Mouse (Mus musculus): ENCODE data around the gene Ube2cbp.

Gene Ube2cbp

GRCm38 (mm10) chr9:86423331-86423730, 41.4 kb downstream of the Ube2cbp start:
- DNase-seq, result no peak

GRCm38 (mm10) chr9:86419366-86419765, 45.4 kb downstream of the Ube2cbp start:
- DNase-seq, result no peak

GRCm38 (mm10) chr9:86417971-86418370, 46.8 kb downstream of the Ube2cbp start:
- no peak for DNase-seq

- DNase-seq, result peak; percentile 18 to 57
These were observed 69.0 kb downstream of the Ube2cbp start for GRCm38 (mm10) chr9:86395785-86396184.

GRCm38 (mm10) chr9:86395012-86395411, 69.7 kb downstream of the Ube2cbp start:
- no peak for DNase-seq

- DNase-seq, result no peak
These were observed 71.0 kb downstream of the Ube2cbp start for GRCm38 (mm10) chr9:86393586-86394272.

- no peak for DNase-seq
These were observed 73.3 kb downstream of the Ube2cbp start for GRCm38 (mm10) chr9:86391467-86391866.

- DNase-seq, result no peak
These were observed 74.0 kb downstream of the Ube2cbp start for GRCm38 (mm10) chr9:86390713-86391112.

- DNase-seq, result no peak
These were observed 76.2 kb downstream of the Ube2cbp start for GRCm38 (mm10) chr9:86388538-86388937.

GRCm38 (mm10) chr9:86376923-86377322, 87.8 kb downstream of the Ube2cbp start:
- no peak for DNase-seq

GRCm38 (mm10) chr9:86372783-86373567, 91.8 kb downstream of the Ube2cbp start:
- DNase-seq, result no peak

GRCm38 (mm10) chr9:86369208-86369607, 95.5 kb downstream of the Ube2cbp start:
- no peak for DNase-seq

- DNase-seq, result peak; percentile 58 to 78
These were observed 104.2 kb downstream of the Ube2cbp start for GRCm38 (mm10) chr9:86360536-86360935.

GRCm38 (mm10) chr9:86355851-86356250, 108.9 kb downstream of the Ube2cbp start:
- DNase-seq, result no peak

GRCm38 (mm10) chr9:86351491-86351890, 113.3 kb downstream of the Ube2cbp start:
- no peak for DNase-seq

- DNase-seq, result peak; percentile 27 to 60
These were observed 128.0 kb downstream of the Ube2cbp start for GRCm38 (mm10) chr9:86336792-86337191.

GRCm38 (mm10) chr9:86336361-86336760, 128.4 kb downstream of the Ube2cbp start:
- DNase-seq, result no peak

GRCm38 (mm10) chr9:86335588-86335987, 129.2 kb downstream of the Ube2cbp start:
- peak; percentile 51 to 55 for DNase-seq

GRCm38 (mm10) chr9:86334357-86334756, 130.4 kb downstream of the Ube2cbp start:
- no peak for DNase-seq

GRCm38 (mm10) chr9:86330591-86330990, 134.2 kb downstream of the Ube2cbp start:
- DNase-seq, result no peak

- no peak for DNase-seq
These were observed 136.5 kb downstream of the Ube2cbp start for GRCm38 (mm10) chr9:86328270-86328669.

- no peak for DNase-seq
These were observed 137.4 kb downstream of the Ube2cbp start for GRCm38 (mm10) chr9:86327341-86327740.

GRCm38 (mm10) chr9:86324772-86325171, 140.0 kb downstream of the Ube2cbp start:
- DNase-seq, result no peak

- DNase-seq, result no peak
These were observed 145.1 kb downstream of the Ube2cbp start for GRCm38 (mm10) chr9:86319516-86320140.

All from kidney, postnatal 36 days (tissue).